Mouse (Mus musculus): Measurements from ENCODE around the gene Prl2c2.
"Not testable (repeated sequence)": the region's sequence is repeated elsewhere in the genome, so short reads cannot be mapped to it uniquely, and the experiment has no call there.

The Prl2c2 gene

GRCm38 (mm10) chr13:13005283-13005682, at the start of gene Prl2c2:
TSS of gene Prl2c2 (minus strand) at chr13:13005383.
- not testable (repeated sequence) for DNase-seq (ENCODE audit: low read depth, low spot score)

DNA sequence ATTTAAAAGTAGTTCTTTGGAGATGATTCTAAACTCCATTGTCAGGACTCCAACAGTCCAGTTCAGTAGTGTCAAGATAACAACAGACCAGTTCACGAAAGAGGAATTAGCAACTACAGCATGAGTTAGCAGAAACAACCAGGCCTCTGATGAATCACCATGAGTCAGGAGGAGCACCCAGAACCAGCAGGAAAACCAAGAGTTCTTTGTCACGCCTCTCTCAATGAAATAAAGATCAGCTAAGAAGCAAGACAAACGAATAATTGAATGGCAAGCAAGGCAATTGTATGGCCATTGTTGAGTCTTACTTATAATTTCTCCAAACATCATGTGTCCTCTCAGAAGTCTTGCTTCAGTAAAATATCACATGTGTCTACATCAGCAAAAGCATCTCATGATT, 20.7 kb upstream of the Prl2c2 start:
- not testable (repeated sequence) for DNase-seq (ENCODE audit: low read depth, low spot score)

GRCm38 (mm10) chr13:13013993-13014549, 8.9 kb upstream of the Prl2c2 start:
- not testable (repeated sequence) for DNase-seq (ENCODE audit: low read depth, low spot score)

Measured in telencephalon, adult 2 months (tissue).